Mouse (Mus musculus) C2C12 (cell line): ENCODE data around the gene Akap6.

Source experiments
- CEBPB ChIP-seq: IDR thresholded peaks from one replicate; pipeline ENCODE4 v1.6.1; 2011; ENCODE audit warnings: low read depth, mild to moderate bottlenecking, control low read depth, moderate library complexity
- CTCF ChIP-seq: IDR thresholded peaks from one replicate; pipeline ENCODE4 v1.5.1; 2011; ENCODE audit not compliant: control insufficient read depth, insufficient read depth, insufficient read length
- MAX ChIP-seq: IDR thresholded peaks from one replicate; pipeline ENCODE4 v1.6.1; 2011; ENCODE audit warnings: mild to moderate bottlenecking, control low read depth
- MYOD1 ChIP-seq: IDR thresholded peaks from one replicate; pipeline ENCODE4 v1.6.1; 2011; ENCODE audit warnings: low read depth; ENCODE audit not compliant: control insufficient read depth, insufficient read length
- USF1 ChIP-seq: IDR thresholded peaks from one replicate; pipeline ENCODE4 v1.6.1; 2011; ENCODE audit warnings: low read depth, mild to moderate bottlenecking, control low read depth, moderate library complexity

DNA sequence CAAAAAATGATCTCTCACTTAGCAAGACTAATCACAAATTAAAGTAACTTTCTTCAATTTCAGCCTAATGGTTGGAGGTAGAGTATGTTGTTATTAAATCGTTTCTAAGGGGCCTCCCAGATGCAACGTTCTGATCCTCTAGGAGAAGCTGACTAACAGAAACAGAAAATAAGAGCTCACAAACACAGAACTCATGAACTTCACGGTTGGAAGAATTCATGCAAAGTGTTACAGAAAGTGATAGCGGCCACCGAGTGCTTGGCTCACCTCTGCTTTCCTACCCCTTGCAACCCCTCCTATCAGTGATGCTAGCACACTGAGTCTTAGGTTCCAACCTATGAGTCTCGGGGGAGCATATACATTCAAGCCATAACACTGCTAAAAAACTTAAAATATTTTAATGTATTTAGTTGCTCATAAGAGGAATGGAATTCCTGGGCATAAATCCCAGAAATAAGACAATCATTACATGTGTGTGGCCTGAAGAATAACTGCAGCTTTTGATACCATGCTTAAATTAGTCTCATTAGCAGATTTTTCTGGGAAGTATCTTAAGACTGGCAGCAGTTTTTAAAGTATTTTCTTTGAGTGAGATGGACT, 25.7 kb upstream of the Akap6 start:
- TF ChIP-seq CTCF, result no peak
- TF ChIP-seq MYOD1, result no peak
- TF ChIP-seq USF1, result no peak
- TF ChIP-seq CEBPB, result no peak
- no peak for TF ChIP-seq MAX
